Comparison of ENCODE assay signal across 25 mouse cellular contexts in the genomic region with DNA sequence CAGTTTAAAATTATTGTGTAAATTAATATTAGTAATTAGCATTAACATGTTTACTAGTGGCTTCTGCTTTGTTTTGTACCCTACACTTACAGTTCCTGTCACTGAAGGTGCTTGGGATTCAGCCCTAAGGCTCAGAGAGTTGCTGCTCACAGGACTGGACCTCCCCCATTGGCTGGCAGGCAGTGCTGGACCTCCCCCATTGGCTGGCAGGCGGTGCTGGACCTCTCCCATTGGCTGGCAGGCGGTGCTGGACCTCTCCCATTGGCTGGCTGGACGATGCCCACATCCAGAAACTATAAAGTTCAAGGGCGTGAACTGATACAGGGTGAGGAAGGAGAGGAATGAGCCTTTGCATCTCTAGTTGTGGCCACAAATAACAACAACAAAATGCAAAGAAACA. TPM values are rescaled to one million over a fixed set of nuclear protein-coding genes. Genes with fewer than 3 reads are reported as not detected.
DNase-seq lines count a peak whose midpoint lies in the region; ATAC-seq and TF ChIP-seq lines count a peak whose summit lies in the region.
"Had no signal": no experiment of that assay in that cellular context is flagged by ENCODE, and none has a peak within 500 bp of the region (broad histone marks: within the 10 kb centered on the region; RNA-seq: fewer than 3 reads in every experiment).

No protein-coding gene starts in this region.

- H3K27me3 ChIP-seq in kidney, embryonic 16.5 days (ENCODE audit: insufficient read depth, low read length): no peaks in the 10 kb centered on the region
- H3K27me3 ChIP-seq in liver, embryonic 16.5 days (ENCODE audit: control insufficient read depth, insufficient read depth, low read depth, low read length): no peaks in the 10 kb centered on the region
- H3K27me3 ChIP-seq in hindbrain, embryonic 16.5 days (replicated peaks; ENCODE audit: control insufficient read depth, insufficient read depth, low read length): no peaks in the 10 kb centered on the region
- H3K27me3 ChIP-seq: limb, embryonic 12.5 days; neural tube, embryonic 15.5 days had no signal

- H3K9ac ChIP-seq in kidney, embryonic 16.5 days (replicated peaks; ENCODE audit: low read length): no peak overlapping the region
- H3K9ac ChIP-seq in ES-E14 (ENCODE audit: insufficient read depth, low read depth, low read length, poor library complexity, severe bottlenecking): no peak overlapping the region
- H3K9ac ChIP-seq in liver, embryonic 16.5 days (ENCODE audit: low read depth, low read length): no peak overlapping the region
- H3K9ac ChIP-seq in hindbrain, embryonic 16.5 days (ENCODE audit: low read depth, low read length): no peak overlapping the region
- H3K9ac ChIP-seq: limb, embryonic 12.5 days; neural tube, embryonic 15.5 days had no signal

- ATAC-seq in kidney, embryonic 16.5 days (ENCODE audit: low FRiP score, low TSS enrichment): 0 out of 2 replicates have a peak, but pooled peaks have one; percentile 35
- ATAC-seq in erythroid progenitor cell, adult 5-6 weeks (replicated peaks; ENCODE audit: low FRiP score, poor library complexity, severe bottlenecking): 0 out of 2 replicates have a peak, but pooled peaks have one; percentile 46
- ATAC-seq in liver, embryonic 16.5 days (ENCODE audit: low read depth): 0 out of 2 replicates have a peak, but pooled peaks have one; percentile 45
- ATAC-seq in hindbrain, embryonic 16.5 days: no peak
- ATAC-seq: forebrain, embryonic 14.5 days; hindbrain, postnatal 0 days; intestine, postnatal 0 days had no signal

- H3K27ac ChIP-seq in kidney, embryonic 16.5 days (ENCODE audit: low read length): no peak overlapping the region
- no peak overlapping the region for H3K27ac ChIP-seq in ES-E14 (ENCODE audit: insufficient read depth, low read depth, low read length, poor library complexity, severe bottlenecking)
- no peak overlapping the region for H3K27ac ChIP-seq in liver, embryonic 16.5 days (ENCODE audit: low read length)
- H3K27ac ChIP-seq in hindbrain, embryonic 16.5 days (ENCODE audit: low read depth, low read length): no peak overlapping the region
- H3K27ac ChIP-seq: hindbrain, embryonic 10.5 days; hindbrain, postnatal 0 days; layer of hippocampus, adult 2 months; limb, embryonic 12.5 days; neural tube, embryonic 15.5 days had no signal

- 91% methylated on average over 4 of the region's 4 CpGs for WGBS in kidney, embryonic 16.5 days
- WGBS in liver, embryonic 16.5 days (ENCODE audit: insufficient replicate concordance): 57% methylated on average over 4 of the region's 4 CpGs
- WGBS in hindbrain, embryonic 16.5 days: 88% methylated on average over 4 of the region's 4 CpGs

- no peak for DNase-seq in kidney, adult 18-20 months
- DNase-seq in ES-E14 (ENCODE audit: low read depth, low spot score): no peak
- no peak for DNase-seq in ovary, postnatal 36 days (ENCODE audit: low spot score)
- DNase-seq in lung, postnatal 14 days: no peak
- DNase-seq: adrenal gland, postnatal 10 days; cerebellum, adult 18-20 months; cerebellum, postnatal 14 days; kidney, postnatal 14 days; layer of hippocampus, postnatal 36 days; lung, adult 2 months; right cerebral cortex, postnatal 14 days; thymus, adult 18-20 months; thymus, postnatal 36 days had no signal

- no peaks in the 10 kb centered on the region for H3K36me3 ChIP-seq in kidney, embryonic 16.5 days (ENCODE audit: insufficient read depth, low read length)
- no peaks in the 10 kb centered on the region for H3K36me3 ChIP-seq in ES-E14 (ENCODE audit: control insufficient read depth, insufficient read depth, low read length, poor library complexity, severe bottlenecking)
- H3K36me3 ChIP-seq in liver, embryonic 16.5 days (ENCODE audit: control insufficient read depth, insufficient read depth): no peaks in the 10 kb centered on the region
- no peaks in the 10 kb centered on the region for H3K36me3 ChIP-seq in hindbrain, embryonic 16.5 days (ENCODE audit: control insufficient read depth, insufficient read depth, low read length)
- H3K36me3 ChIP-seq: hindbrain, embryonic 10.5 days; limb, embryonic 12.5 days; neural tube, embryonic 15.5 days had no signal

- no peaks in the 10 kb centered on the region for H3K9me3 ChIP-seq in kidney, embryonic 16.5 days (ENCODE audit: low read length)
- H3K9me3 ChIP-seq in ES-E14 (ENCODE audit: control insufficient read depth, insufficient read depth, low read depth, low read length): no peaks in the 10 kb centered on the region
- H3K9me3 ChIP-seq in liver, embryonic 16.5 days (replicated peaks; ENCODE audit: control insufficient read depth, low read length): no peaks in the 10 kb centered on the region
- no peaks in the 10 kb centered on the region for H3K9me3 ChIP-seq in hindbrain, embryonic 16.5 days (ENCODE audit: control insufficient read depth, low read length)
- H3K9me3 ChIP-seq: hindbrain, embryonic 10.5 days; limb, embryonic 12.5 days; neural tube, embryonic 15.5 days had no signal

- no peak overlapping the region for H3K4me2 ChIP-seq in kidney, embryonic 16.5 days (replicated peaks; ENCODE audit: low read depth, low read length)
- H3K4me2 ChIP-seq in liver, embryonic 16.5 days (ENCODE audit: low read depth, low read length): no peak overlapping the region
- H3K4me2 ChIP-seq in hindbrain, embryonic 16.5 days (ENCODE audit: low read length): no peak overlapping the region
- H3K4me2 ChIP-seq: heart, embryonic 11.5 days; limb, embryonic 12.5 days; neural tube, embryonic 15.5 days had no signal

- H3K4me3 ChIP-seq in kidney, embryonic 16.5 days (ENCODE audit: low read length): no peak overlapping the region
- H3K4me3 ChIP-seq in ES-E14 (ENCODE audit: insufficient read depth in 1 of 2, low read depth in 1 of 2, low read length in 2 of 2, poor library complexity in 1 of 2, severe bottlenecking in 1 of 2): no peak overlapping the region
- H3K4me3 ChIP-seq in liver, embryonic 16.5 days (ENCODE audit: low read depth, low read length): no peak overlapping the region
- no peak overlapping the region for H3K4me3 ChIP-seq in hindbrain, embryonic 16.5 days (ENCODE audit: low read length)
- H3K4me3 ChIP-seq: hindbrain, embryonic 10.5 days; layer of hippocampus, adult 2 months; limb, embryonic 12.5 days; neural tube, embryonic 15.5 days had no signal

- in situ Hi-C loops in ES-E14 (cut with MboI; ENCODE audit: low sequenced_read_pairs in 2 of 2, unreplicated experiment in 2 of 2): no loop called here

- no peaks in the 10 kb centered on the region for H3K4me1 ChIP-seq in kidney, embryonic 16.5 days (ENCODE audit: insufficient read depth, low read length)
- H3K4me1 ChIP-seq in ES-E14 (ENCODE audit: control insufficient read depth in 2 of 2, insufficient read depth in 2 of 2, low read length in 2 of 2, poor library complexity in 1 of 2): no peaks in the 10 kb centered on the region
- no peaks in the 10 kb centered on the region for H3K4me1 ChIP-seq in liver, embryonic 16.5 days (ENCODE audit: control insufficient read depth, low read depth, low read length)
- H3K4me1 ChIP-seq in hindbrain, embryonic 16.5 days (ENCODE audit: control insufficient read depth, insufficient read depth, low read depth, low read length): no peaks in the 10 kb centered on the region
- H3K4me1 ChIP-seq: hindbrain, embryonic 10.5 days; limb, embryonic 12.5 days; neural tube, embryonic 15.5 days had no signal

TF ChIP-seq in ES-E14, 5 proteins besides CTCF, POLR2A, EP300 and RAD21:
- TF ChIP-seq CHD2 (IDR thresholded peaks at IDR 0.05; ENCODE audit: low read depth, low read length) (peak; percentile 47; the same call in 1 of the 2 replicates), ZC3H11A (IDR thresholded peaks at IDR 0.05; ENCODE audit: borderline replicate concordance, low read depth, low read length) (no peak), ZNF384 (IDR thresholded peaks at IDR 0.05; ENCODE audit: low read depth, low read length) (no peak), HCFC1 (IDR thresholded peaks at IDR 0.05; ENCODE audit: borderline replicate concordance, insufficient read depth, low read length) (no peak)

RNA-seq across cellular contexts. Expression of a gene that starts 15.3 kb away (rescaled TPM):
- 34.8 and 38.0 TPM in 2 replicates for polyA plus RNA-seq in kidney, embryonic 16.5 days (2015; fragmentation: Nextera tagmentation; extraction: Ambion mirVana)
- total RNA-seq in ES-E14 (2012; rRNA removed): 21.2 and 39.5 TPM in 2 replicates
- total RNA-seq in erythroid progenitor cell, adult 5-6 weeks (2015; ENCODE audit: low replicate concordance): 99.5 and 101 TPM in 2 replicates
- 62.0 and 77.4 TPM in 2 replicates for total RNA-seq in erythroid progenitor cell, adult 5-6 weeks (2017; ENCODE audit: low replicate concordance)
- 24.3 and 26.1 TPM in 2 replicates for polyA plus RNA-seq in liver, embryonic 16.5 days (2015; fragmentation: Nextera tagmentation; extraction: Ambion mirVana)
- 14.6 and 18.5 TPM in 2 replicates for polyA plus RNA-seq in hindbrain, embryonic 16.5 days (2015; fragmentation: Nextera tagmentation; extraction: Ambion mirVana)
